Mouse (Mus musculus): ENCODE data around the gene Crtc3.

Gene Crtc3

GRCm38 (mm10) chr7:80688556-80689220 lies at the start of gene Crtc3:
Crtc3 (minus strand) TSS chr7:80688877.
- peak; percentile 80 for DNase-seq (ENCODE audit: low spot score)

DNA sequence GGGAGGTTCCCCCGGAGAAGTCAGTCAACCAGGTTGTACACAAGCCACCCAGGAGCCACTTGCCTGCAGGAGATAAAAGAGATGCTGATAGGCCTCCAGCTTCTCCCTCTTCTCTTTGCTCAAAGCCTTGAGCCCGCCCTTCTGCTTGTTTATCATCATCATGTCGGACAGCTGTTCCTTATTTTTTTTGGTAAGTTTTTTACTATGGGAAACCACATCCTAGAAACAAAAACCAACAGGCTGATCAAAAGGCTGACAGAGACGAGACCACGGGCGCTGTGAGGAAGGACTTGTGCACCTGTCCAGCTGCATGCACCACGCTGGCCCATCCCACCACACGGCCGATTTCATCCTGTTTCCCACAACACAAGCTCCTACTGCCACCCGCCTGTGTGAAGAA lies 47.5 kb upstream of the Crtc3 start:
- no peak for DNase-seq (ENCODE audit: low spot score)

- DNase-seq (ENCODE audit: low spot score), result no peak
Measured at GRCm38 (mm10) chr7:80732986-80733385, 44.3 kb upstream of the Crtc3 start.

GRCm38 (mm10) chr7:80729662-80730061 lies 41.0 kb upstream of the Crtc3 start:
- DNase-seq (ENCODE audit: low spot score), result peak; percentile 83

DNA sequence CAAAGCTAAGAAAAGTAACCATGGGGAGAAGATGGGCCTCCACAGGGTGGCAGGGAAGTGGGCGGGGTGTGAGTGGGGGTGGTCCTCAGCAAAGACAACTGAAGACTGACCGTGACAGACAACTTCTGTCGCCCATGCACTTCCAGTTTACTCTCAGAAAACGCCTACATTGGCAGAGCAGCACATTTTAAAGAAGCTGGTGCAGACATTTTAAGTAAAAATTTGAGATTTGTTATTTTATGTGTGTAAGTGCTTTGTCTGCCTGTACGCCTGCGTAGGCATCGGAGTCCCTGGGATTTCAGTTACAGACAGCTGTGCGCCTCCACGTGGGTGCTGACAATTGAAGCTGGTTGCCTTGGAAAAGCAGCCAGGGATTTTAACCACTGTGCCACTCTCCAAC lies 32.4 kb upstream of the Crtc3 start:
- DNase-seq (ENCODE audit: low spot score), result peak; percentile 11

DNA sequence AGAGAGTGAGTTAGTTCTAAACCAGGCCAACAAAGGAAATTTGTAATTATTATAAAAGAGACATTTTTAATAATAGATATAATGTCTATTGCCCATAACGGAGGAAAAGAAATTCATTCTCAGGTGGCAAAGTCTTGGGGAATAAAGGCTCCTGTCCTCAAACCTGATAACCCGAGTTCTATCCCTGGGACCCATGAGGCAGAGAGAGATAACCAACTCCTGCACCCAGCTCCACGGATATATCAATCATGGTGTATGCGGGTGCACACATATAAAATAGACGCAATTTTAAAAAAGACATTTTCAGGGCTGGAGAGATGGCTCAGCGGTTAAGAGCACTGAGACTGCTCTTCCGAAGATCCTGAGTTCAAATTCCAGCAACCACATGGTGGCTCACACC lies 30.9 kb upstream of the Crtc3 start:
- DNase-seq (ENCODE audit: low spot score), result no peak

DNA sequence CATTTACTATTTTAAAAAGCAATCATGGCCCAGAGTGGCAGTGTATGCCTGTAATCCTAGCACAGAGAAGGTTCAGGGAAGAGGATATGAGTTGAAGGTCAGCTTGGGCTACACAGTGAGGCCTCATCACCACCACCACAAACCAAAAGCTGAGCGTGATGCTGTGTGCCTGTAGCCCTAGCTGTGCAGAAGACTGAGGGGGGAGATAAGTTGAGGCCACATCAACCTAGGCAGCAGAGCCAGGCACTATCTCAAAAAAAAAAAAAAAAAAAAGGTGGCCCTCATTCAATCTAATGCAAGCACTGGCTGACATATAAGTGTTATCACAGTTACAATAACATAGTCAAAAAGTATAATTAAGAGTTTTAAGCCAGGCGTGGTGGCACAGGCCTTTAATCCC lies 30.4 kb upstream of the Crtc3 start:
- DNase-seq (ENCODE audit: low spot score), result no peak

DNA sequence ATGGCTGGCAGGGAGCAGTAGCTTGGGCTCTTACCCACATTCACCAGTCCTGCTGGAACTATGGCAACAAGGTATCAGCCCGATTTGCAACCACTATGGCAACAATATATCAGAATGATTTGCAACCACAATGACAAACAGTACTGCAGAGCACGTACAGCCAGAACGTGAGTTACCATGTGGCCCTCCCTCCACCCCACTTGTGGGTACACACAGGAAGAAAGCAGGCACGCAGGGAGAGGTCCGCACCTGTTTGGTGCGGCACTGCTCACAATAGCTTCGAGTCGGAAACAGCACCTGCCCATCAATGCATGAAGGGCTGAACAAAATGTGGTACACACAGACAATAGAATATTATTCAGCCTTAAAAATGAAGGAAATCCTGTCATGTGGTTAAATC lies 29.8 kb upstream of the Crtc3 start:
- no peak for DNase-seq (ENCODE audit: low spot score)

DNA sequence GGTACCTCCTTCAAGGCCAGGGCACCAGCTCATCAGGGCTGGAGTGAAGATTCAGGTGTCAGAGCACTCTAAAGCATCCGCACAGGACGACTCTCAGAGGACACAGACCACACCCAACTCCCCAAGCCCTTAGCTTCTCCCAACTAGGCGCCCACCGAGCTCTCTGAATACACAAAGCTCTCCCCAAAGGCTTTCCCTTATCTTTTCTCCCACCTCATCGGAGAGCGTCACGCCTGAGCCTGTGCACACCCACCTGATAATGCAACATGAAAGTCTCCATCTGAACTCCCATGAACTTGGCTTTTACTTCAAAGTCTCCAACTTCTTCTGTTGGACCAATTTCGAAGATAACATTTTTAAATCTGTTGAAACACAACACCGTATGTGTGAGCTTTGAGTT lies 28.1 kb upstream of the Crtc3 start:
- no peak for DNase-seq (ENCODE audit: low spot score)

DNA sequence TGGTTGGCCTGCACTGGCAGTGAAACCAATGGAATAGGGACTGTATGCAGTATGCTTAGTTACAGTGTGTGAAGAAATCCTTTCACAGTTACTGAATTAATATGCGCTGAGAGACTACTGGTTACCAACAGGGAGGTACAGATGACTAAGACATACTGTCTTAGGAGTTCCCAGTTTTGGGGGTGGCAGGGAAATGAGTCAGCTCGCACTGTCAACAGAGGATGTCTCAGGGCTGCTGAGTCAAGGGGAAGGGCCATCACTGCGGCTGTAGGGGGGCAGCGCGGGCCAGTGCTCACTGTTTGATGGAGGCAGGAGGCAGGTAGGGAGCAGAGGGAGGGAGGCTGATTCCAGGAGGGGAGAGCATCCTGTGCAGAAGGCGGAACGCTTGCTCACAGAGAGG lies 26.6 kb upstream of the Crtc3 start:
- no peak for DNase-seq (ENCODE audit: low spot score)

DNA sequence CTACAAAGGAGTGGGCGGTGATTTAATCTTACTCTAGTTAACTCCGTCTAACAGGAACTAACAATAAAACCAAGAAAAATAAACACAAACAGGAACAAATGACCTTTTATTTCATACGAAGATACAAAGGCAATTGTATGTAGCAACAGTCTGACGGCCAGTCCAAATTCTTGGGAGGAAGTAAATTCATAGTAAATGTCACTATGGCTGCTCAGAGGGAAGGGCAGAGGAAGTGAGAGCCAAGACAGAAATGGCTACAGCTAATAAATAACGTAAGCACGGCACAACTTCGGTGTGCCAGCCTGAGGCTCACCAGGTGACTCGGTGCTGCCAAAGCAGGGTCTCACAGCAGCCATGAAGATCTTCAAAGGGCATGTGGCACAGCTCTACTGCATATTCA lies 22.8 kb upstream of the Crtc3 start:
- no peak for DNase-seq (ENCODE audit: low spot score)

- DNase-seq (ENCODE audit: low spot score), result no peak
Measured at GRCm38 (mm10) chr7:80710333-80710732, 21.7 kb upstream of the Crtc3 start.

DNA sequence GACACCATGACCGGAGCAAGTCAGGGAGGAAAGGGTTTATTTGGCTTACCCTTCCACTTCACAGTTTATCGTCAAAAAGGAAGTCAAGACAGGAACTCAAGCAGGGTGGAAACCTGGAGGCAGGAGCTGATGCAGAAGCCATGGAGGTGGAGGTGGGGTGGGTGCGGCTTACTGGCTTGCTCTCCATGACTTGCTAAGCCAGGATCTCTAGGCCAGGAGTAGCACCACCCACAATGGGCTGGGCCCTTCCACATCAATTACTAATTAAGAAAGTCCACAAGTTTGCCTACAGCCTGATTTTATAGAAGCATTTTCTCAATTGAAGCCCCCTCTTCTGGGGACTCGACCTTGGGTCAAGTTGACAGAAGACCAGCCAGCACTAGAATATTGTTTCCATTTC lies 15.4 kb upstream of the Crtc3 start:
- no peak for DNase-seq (ENCODE audit: low spot score)

DNA sequence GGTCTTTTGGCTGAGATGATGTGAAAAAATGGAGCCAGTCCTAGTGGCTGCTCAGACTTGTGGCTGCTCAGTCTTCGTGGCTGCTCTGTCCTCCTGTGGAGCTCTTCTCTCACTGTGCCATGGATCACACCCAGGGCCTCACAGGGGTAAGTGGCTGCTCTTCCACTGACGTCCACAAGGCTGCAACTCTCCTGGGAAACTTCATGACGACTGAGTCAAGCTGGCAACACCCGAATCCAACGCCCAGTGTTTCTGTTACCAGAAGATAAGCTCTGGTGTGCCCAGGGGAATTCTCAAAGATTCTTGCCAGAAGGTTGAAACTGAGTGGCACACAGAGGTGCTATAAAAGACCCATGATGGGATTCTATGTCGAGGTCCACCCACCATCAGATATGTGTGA lies 13.8 kb upstream of the Crtc3 start:
- no peak for DNase-seq (ENCODE audit: low spot score)

DNA sequence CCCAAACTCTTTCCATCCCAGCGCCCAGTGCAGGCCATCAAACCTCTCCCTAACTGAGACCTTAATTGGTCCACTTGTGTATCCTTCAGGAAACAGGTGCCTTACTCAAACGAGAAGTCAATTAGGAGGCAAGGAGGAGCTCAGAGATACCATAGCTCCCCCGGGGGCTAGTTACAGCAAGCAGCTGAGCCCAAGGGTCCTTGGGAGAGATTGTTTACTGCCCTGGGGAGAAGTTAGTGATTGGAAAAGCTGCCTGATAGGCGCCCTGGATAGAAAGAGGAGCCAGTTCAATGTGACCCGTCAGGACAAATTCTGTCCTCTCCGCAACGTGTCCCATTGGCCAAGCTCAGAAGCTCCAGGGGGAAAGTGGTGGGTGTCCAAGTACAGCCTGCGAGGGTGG lies 11.0 kb upstream of the Crtc3 start:
- DNase-seq (ENCODE audit: low spot score), result no peak

GRCm38 (mm10) chr7:80698940-80699339 lies 10.3 kb upstream of the Crtc3 start:
- no peak for DNase-seq (ENCODE audit: low spot score)

GRCm38 (mm10) chr7:80697859-80698258 lies 9.2 kb upstream of the Crtc3 start:
- DNase-seq (ENCODE audit: low spot score), result no peak

- DNase-seq (ENCODE audit: low spot score), result no peak
Measured at GRCm38 (mm10) chr7:80696903-80697302, 8.2 kb upstream of the Crtc3 start.

GRCm38 (mm10) chr7:80696334-80696733 lies 7.7 kb upstream of the Crtc3 start:
- no peak for DNase-seq (ENCODE audit: low spot score)

GRCm38 (mm10) chr7:80692472-80692871 lies 3.8 kb upstream of the Crtc3 start:
- DNase-seq (ENCODE audit: low spot score), result no peak

DNA sequence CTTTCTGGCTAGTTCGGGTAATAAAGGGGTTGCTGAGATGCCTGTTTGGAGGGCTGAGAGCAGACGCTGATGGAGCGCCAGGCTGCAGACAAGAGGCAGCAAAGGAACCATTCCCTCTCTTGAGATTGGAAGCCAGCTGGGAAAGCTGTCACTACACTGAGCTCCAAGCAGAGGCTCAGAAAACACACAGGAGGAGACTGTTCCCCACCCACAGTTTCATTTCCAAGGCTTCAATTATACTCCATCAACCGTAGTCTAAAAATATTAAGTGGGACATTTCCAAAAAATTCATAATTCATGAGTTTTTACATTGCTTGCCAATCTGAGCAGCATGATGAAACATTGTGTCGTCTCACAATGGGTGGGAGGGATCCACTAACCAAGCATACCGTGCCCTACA lies 2.5 kb upstream of the Crtc3 start:
- no peak for DNase-seq (ENCODE audit: low spot score)

GRCm38 (mm10) chr7:80689221-80689591 lies 529 bp upstream of the Crtc3 start:
- DNase-seq (ENCODE audit: low spot score), result no peak

- peak; percentile 79 for DNase-seq (ENCODE audit: low spot score)
Measured at GRCm38 (mm10) chr7:80687721-80688555, 739 bp downstream of the Crtc3 start.

DNA sequence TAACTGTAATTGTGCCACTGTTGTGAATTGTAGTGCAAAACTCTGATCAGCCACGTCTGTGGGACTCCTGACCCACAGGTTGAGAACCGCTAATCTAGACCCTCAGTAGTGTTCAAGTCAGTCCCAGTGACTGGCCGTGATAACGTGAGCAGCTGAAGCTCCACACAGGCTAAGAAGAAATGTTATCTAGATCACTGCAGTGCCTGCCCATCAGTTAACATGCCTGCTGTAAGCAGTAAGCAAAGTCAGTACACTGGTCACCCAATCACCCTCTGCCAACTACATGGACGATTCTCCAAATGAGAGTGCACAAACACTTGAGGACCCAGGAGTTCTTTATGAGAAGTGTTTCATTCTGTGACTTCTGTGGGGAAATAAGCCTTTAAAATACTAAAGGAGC lies 3.0 kb downstream of the Crtc3 start:
- no peak for DNase-seq (ENCODE audit: low spot score)
